Mouse (Mus musculus): ENCODE results near the gene Ccdc184. TPM values are rescaled to one million over a fixed set of nuclear protein-coding genes. Genes with fewer than 3 reads are reported as not detected.

The Ccdc184 gene
- polyA plus RNA-seq (2015; fragmentation: Nextera tagmentation; extraction: Ambion mirVana), result 1.8 and 2.1 TPM in 2 replicates

GRCm38 (mm10) chr15:98166963-98167644 lies at the start of gene Ccdc184:
TSS of gene Ccdc184 (plus strand) at chr15:98167158.
- Histone ChIP-seq H3K27ac (ENCODE audit: low read length) (no peak within 1 kb of the TSS), H3K36me3 (ENCODE audit: insufficient read depth, low read length) (no peaks in the 10 kb centered on the region), H3K9me3 (ENCODE audit: low read length) (no peaks in the 10 kb centered on the region), H3K9ac (replicated peaks; ENCODE audit: low read length) (peak within 1 kb of the TSS; percentile 35; the same call in 1 of the 2 replicates), H3K4me2 (replicated peaks; ENCODE audit: low read depth, low read length) (peak within 1 kb of the TSS; percentile 75), H3K4me1 (ENCODE audit: insufficient read depth, low read length) (peaks cover 21% of the 10 kb centered on the region), H3K27me3 (ENCODE audit: insufficient read depth, low read length) (peaks cover 55% of the 10 kb centered on the region), H3K4me3 (ENCODE audit: low read length) (peak within 1 kb of the TSS; percentile 49)
- peak; percentile 16; the same call in 1 of the 2 replicates for ATAC-seq (ENCODE audit: low FRiP score, low TSS enrichment)
- 3% methylated on average over 16 of the region's 18 CpGs for WGBS

GRCm38 (mm10) chr15:98119363-98119762 lies 47.6 kb upstream of the Ccdc184 start:
- Histone ChIP-seq H3K27me3 (ENCODE audit: insufficient read depth, low read length) (no peaks in the 10 kb centered on the region), H3K9ac (replicated peaks; ENCODE audit: low read length) (no peak overlapping the region), H3K4me3 (ENCODE audit: low read length) (no peak overlapping the region), H3K4me1 (ENCODE audit: insufficient read depth, low read length) (no peaks in the 10 kb centered on the region), H3K27ac (ENCODE audit: low read length) (no peak overlapping the region), H3K36me3 (ENCODE audit: insufficient read depth, low read length) (peaks cover 55% of the 10 kb centered on the region), H3K4me2 (replicated peaks; ENCODE audit: low read depth, low read length) (no peak overlapping the region), H3K9me3 (ENCODE audit: low read length) (no peaks in the 10 kb centered on the region)
- WGBS, result 81% methylated on average over 12 of the region's 12 CpGs
- ATAC-seq (ENCODE audit: low FRiP score, low TSS enrichment), result no peak

- H3K4me2 ChIP-seq (replicated peaks; ENCODE audit: low read depth, low read length), result no peak overlapping the region
- peaks cover 63% of the 10 kb centered on the region for H3K36me3 ChIP-seq (ENCODE audit: insufficient read depth, low read length)
- no peak overlapping the region for H3K4me3 ChIP-seq (ENCODE audit: low read length)
- H3K9ac ChIP-seq (replicated peaks; ENCODE audit: low read length), result no peak overlapping the region
- ATAC-seq (ENCODE audit: low FRiP score, low TSS enrichment), result no peak
- H3K9me3 ChIP-seq (ENCODE audit: low read length), result no peaks in the 10 kb centered on the region
- WGBS, result 95% methylated on average over 20 of the region's 20 CpGs
- no peaks in the 10 kb centered on the region for H3K27me3 ChIP-seq (ENCODE audit: insufficient read depth, low read length)
- no peak overlapping the region for H3K27ac ChIP-seq (ENCODE audit: low read length)
- no peaks in the 10 kb centered on the region for H3K4me1 ChIP-seq (ENCODE audit: insufficient read depth, low read length)
Measured at GRCm38 (mm10) chr15:98120831-98121230, 46.1 kb upstream of the Ccdc184 start.

GRCm38 (mm10) chr15:98131001-98131400 lies 36.0 kb upstream of the Ccdc184 start:
- H3K27ac ChIP-seq (ENCODE audit: low read length), result no peak overlapping the region

GRCm38 (mm10) chr15:98131451-98131850 lies 35.5 kb upstream of the Ccdc184 start:
- H3K4me2 ChIP-seq (replicated peaks; ENCODE audit: low read depth, low read length), result no peak overlapping the region
- no peak for ATAC-seq (ENCODE audit: low FRiP score, low TSS enrichment)
- no peaks in the 10 kb centered on the region for H3K9me3 ChIP-seq (ENCODE audit: low read length)
- H3K4me3 ChIP-seq (ENCODE audit: low read length), result no peak overlapping the region
- no peak overlapping the region for H3K9ac ChIP-seq (replicated peaks; ENCODE audit: low read length)
- H3K27ac ChIP-seq (ENCODE audit: low read length), result no peak overlapping the region
- peaks cover 42% of the 10 kb centered on the region for H3K36me3 ChIP-seq (ENCODE audit: insufficient read depth, low read length)
- H3K27me3 ChIP-seq (ENCODE audit: insufficient read depth, low read length), result no peaks in the 10 kb centered on the region
- WGBS, result 90% methylated on average over 7 of the region's 7 CpGs
- H3K4me1 ChIP-seq (ENCODE audit: insufficient read depth, low read length), result peaks cover 17% of the 10 kb centered on the region; the same call in 1 of the 2 replicates

More at GRCm38 (mm10) chr15:98131001-98131400, 36.0 kb upstream of the Ccdc184 start:
- Histone ChIP-seq H3K27me3 (ENCODE audit: insufficient read depth, low read length) (no peaks in the 10 kb centered on the region), H3K4me1 (ENCODE audit: insufficient read depth, low read length) (peaks cover 17% of the 10 kb centered on the region; the same call in 1 of the 2 replicates), H3K36me3 (ENCODE audit: insufficient read depth, low read length) (peaks cover 38% of the 10 kb centered on the region), H3K4me3 (ENCODE audit: low read length) (no peak overlapping the region), H3K9me3 (ENCODE audit: low read length) (no peaks in the 10 kb centered on the region), H3K9ac (replicated peaks; ENCODE audit: low read length) (no peak overlapping the region), H3K4me2 (replicated peaks; ENCODE audit: low read depth, low read length) (no peak overlapping the region)
- WGBS, result 93% methylated on average over 4 of the region's 4 CpGs
- ATAC-seq (ENCODE audit: low FRiP score, low TSS enrichment), result no peak

- H3K36me3 ChIP-seq (ENCODE audit: insufficient read depth, low read length), result peaks cover 49% of the 10 kb centered on the region
- no peak overlapping the region for H3K4me3 ChIP-seq (ENCODE audit: low read length)
- no peak overlapping the region for H3K9ac ChIP-seq (replicated peaks; ENCODE audit: low read length)
- H3K27me3 ChIP-seq (ENCODE audit: insufficient read depth, low read length), result no peaks in the 10 kb centered on the region
- no peak for ATAC-seq (ENCODE audit: low FRiP score, low TSS enrichment)
- 89% methylated on average over 15 of the region's 15 CpGs for WGBS
- H3K4me2 ChIP-seq (replicated peaks; ENCODE audit: low read depth, low read length), result no peak overlapping the region
- H3K9me3 ChIP-seq (ENCODE audit: low read length), result no peaks in the 10 kb centered on the region
- H3K27ac ChIP-seq (ENCODE audit: low read length), result no peak overlapping the region
- H3K4me1 ChIP-seq (ENCODE audit: insufficient read depth, low read length), result peaks cover 17% of the 10 kb centered on the region; the same call in 1 of the 2 replicates
Measured at GRCm38 (mm10) chr15:98131942-98132655, 34.9 kb upstream of the Ccdc184 start.

GRCm38 (mm10) chr15:98133471-98133870 lies 33.5 kb upstream of the Ccdc184 start:
- Histone ChIP-seq H3K9me3 (ENCODE audit: low read length) (no peaks in the 10 kb centered on the region), H3K36me3 (ENCODE audit: insufficient read depth, low read length) (peaks cover 53% of the 10 kb centered on the region), H3K4me2 (replicated peaks; ENCODE audit: low read depth, low read length) (no peak overlapping the region), H3K27ac (ENCODE audit: low read length) (no peak overlapping the region), H3K4me3 (ENCODE audit: low read length) (no peak overlapping the region), H3K27me3 (ENCODE audit: insufficient read depth, low read length) (no peaks in the 10 kb centered on the region), H3K4me1 (ENCODE audit: insufficient read depth, low read length) (peaks cover 9% of the 10 kb centered on the region; the same call in 1 of the 2 replicates), H3K9ac (replicated peaks; ENCODE audit: low read length) (no peak overlapping the region)
- ATAC-seq (ENCODE audit: low FRiP score, low TSS enrichment), result no peak
- 87% methylated on average over 3 of the region's 3 CpGs for WGBS

- no peak overlapping the region for H3K4me3 ChIP-seq (ENCODE audit: low read length)
- H3K27ac ChIP-seq (ENCODE audit: low read length), result no peak overlapping the region
- H3K36me3 ChIP-seq (ENCODE audit: insufficient read depth, low read length), result peaks cover 57% of the 10 kb centered on the region
- WGBS, result 94% methylated on average over 4 of the region's 4 CpGs
- no peaks in the 10 kb centered on the region for H3K27me3 ChIP-seq (ENCODE audit: insufficient read depth, low read length)
- ATAC-seq (ENCODE audit: low FRiP score, low TSS enrichment), result no peak
- H3K9me3 ChIP-seq (ENCODE audit: low read length), result no peaks in the 10 kb centered on the region
- no peak overlapping the region for H3K4me2 ChIP-seq (replicated peaks; ENCODE audit: low read depth, low read length)
- H3K4me1 ChIP-seq (ENCODE audit: insufficient read depth, low read length), result peaks cover 3% of the 10 kb centered on the region; the same call in 1 of the 2 replicates
- H3K9ac ChIP-seq (replicated peaks; ENCODE audit: low read length), result no peak overlapping the region
Measured at GRCm38 (mm10) chr15:98134034-98134433, 32.9 kb upstream of the Ccdc184 start.

GRCm38 (mm10) chr15:98134666-98135065 lies 32.3 kb upstream of the Ccdc184 start:
- H3K9me3 ChIP-seq (ENCODE audit: low read length), result no peaks in the 10 kb centered on the region
- 88% methylated on average over 3 of the region's 3 CpGs for WGBS
- peaks cover 4% of the 10 kb centered on the region; the same call in 1 of the 2 replicates for H3K4me1 ChIP-seq (ENCODE audit: insufficient read depth, low read length)
- no peak overlapping the region for H3K27ac ChIP-seq (ENCODE audit: low read length)
- no peak overlapping the region for H3K9ac ChIP-seq (replicated peaks; ENCODE audit: low read length)
- no peak overlapping the region for H3K4me2 ChIP-seq (replicated peaks; ENCODE audit: low read depth, low read length)
- no peak overlapping the region for H3K4me3 ChIP-seq (ENCODE audit: low read length)
- H3K27me3 ChIP-seq (ENCODE audit: insufficient read depth, low read length), result no peaks in the 10 kb centered on the region
- no peak for ATAC-seq (ENCODE audit: low FRiP score, low TSS enrichment)
- peaks cover 60% of the 10 kb centered on the region for H3K36me3 ChIP-seq (ENCODE audit: insufficient read depth, low read length)

GRCm38 (mm10) chr15:98135671-98136070 lies 31.3 kb upstream of the Ccdc184 start:
- H3K4me3 ChIP-seq (ENCODE audit: low read length), result no peak overlapping the region
- no peak overlapping the region for H3K4me2 ChIP-seq (replicated peaks; ENCODE audit: low read depth, low read length)
- 94% methylated on average over 13 of the region's 13 CpGs for WGBS
- H3K27me3 ChIP-seq (ENCODE audit: insufficient read depth, low read length), result no peaks in the 10 kb centered on the region
- ATAC-seq (ENCODE audit: low FRiP score, low TSS enrichment), result no peak
- H3K9ac ChIP-seq (replicated peaks; ENCODE audit: low read length), result no peak overlapping the region
- no peak overlapping the region for H3K27ac ChIP-seq (ENCODE audit: low read length)
- H3K4me1 ChIP-seq (ENCODE audit: insufficient read depth, low read length), result peaks cover 7% of the 10 kb centered on the region; the same call in 1 of the 2 replicates
- no peaks in the 10 kb centered on the region for H3K9me3 ChIP-seq (ENCODE audit: low read length)
- H3K36me3 ChIP-seq (ENCODE audit: insufficient read depth, low read length), result peaks cover 62% of the 10 kb centered on the region
